Mouse (Mus musculus) hindbrain, embryonic 16.5 days (tissue): ENCODE results near the gene Olfr1118. TPM values are rescaled to one million over a fixed set of nuclear protein-coding genes. Genes with fewer than 3 reads are reported as not detected.
"Not testable (repeated sequence)": the region's sequence is repeated elsewhere in the genome, so short reads cannot be mapped to it uniquely, and the experiment has no call there.

Experiments
- ATAC-seq: fragments of 200-750 bp; cut with Nextera tagmentation; 2 replicates; pipeline ENCODE4 v1.8.0; 2017; ENCODE audit warnings: moderate TSS enrichment, moderate library complexity
- H3K27ac ChIP-seq: fragments of 300-500 bp; sonication (generic); 2 replicates; pipeline ENCODE4 v1.5.1; 2014; ENCODE audit warnings: low read depth, mild to moderate bottlenecking, control low read depth, low read length, moderate library complexity
- H3K27me3 ChIP-seq: fragments of 300-500 bp; sonication (generic); replicated peaks from 2 replicates; pipeline ENCODE4 v1.6.1; 2014; ENCODE audit warnings: low read length; ENCODE audit not compliant: control insufficient read depth, insufficient read depth
- H3K36me3 ChIP-seq: fragments of 300-500 bp; sonication (generic); 2 replicates; pipeline ENCODE4 v1.6.1; 2014; ENCODE audit warnings: mild to moderate bottlenecking, low read length, moderate library complexity, mixed read lengths; ENCODE audit not compliant: control insufficient read depth, insufficient read depth
- H3K4me1 ChIP-seq: fragments of 300-500 bp; sonication (generic); 2 replicates; pipeline ENCODE4 v1.6.1; 2014; ENCODE audit warnings: low read depth, low read length; ENCODE audit not compliant: control insufficient read depth, insufficient read depth
- H3K4me2 ChIP-seq: fragments of 300-500 bp; sonication (generic); 2 replicates; pipeline ENCODE4 v1.6.1; 2014; ENCODE audit warnings: mild to moderate bottlenecking, low read length, control low read depth, moderate library complexity
- H3K4me3 ChIP-seq: fragments of 300-500 bp; sonication (generic); 2 replicates; pipeline ENCODE4 v1.5.1; 2014; ENCODE audit warnings: mild to moderate bottlenecking, low read length, control low read depth, moderate library complexity
- H3K9ac ChIP-seq: fragments of 300-500 bp; sonication (generic); 2 replicates; pipeline ENCODE4 v1.6.1; 2014; ENCODE audit warnings: low read depth, mild to moderate bottlenecking, control low read depth, low read length, moderate library complexity
- H3K9me3 ChIP-seq: fragments of 300-500 bp; sonication (generic); 2 replicates; pipeline ENCODE4 v1.6.1; 2014; ENCODE audit warnings: mild to moderate bottlenecking, low read length, moderate library complexity; ENCODE audit not compliant: control insufficient read depth
- WGBS: fragments of 180-500 bp; shearing (Covaris S2); extraction: QIAGEN DNeasy Blood & Tissue Kit; methylation state at CpG from one replicate; pipeline ENCODE4 v1.1.7; 2014; 5-methylcytosine and 5-hydroxymethylcytosine counted together
- polyA plus RNA-seq: library from polyadenylated mRNA; unstranded; fragments of >200 nt; fragmentation: Nextera tagmentation; extraction: Ambion mirVana; gene quantifications from 2 replicates; pipeline ENCODE4 v1.2.1, GENCODE M21; 2015

Gene Olfr1118
- not detected in 2 replicates for polyA plus RNA-seq

- H3K4me1 ChIP-seq: no peaks in the 10 kb centered on the region
- H3K36me3 ChIP-seq: no peaks in the 10 kb centered on the region
- no peak for ATAC-seq
- H3K9ac ChIP-seq: no peak within 1 kb of the TSS
- no peak within 1 kb of the TSS for H3K4me2 ChIP-seq
- H3K27ac ChIP-seq: no peak within 1 kb of the TSS
- no peaks in the 10 kb centered on the region for H3K27me3 ChIP-seq
- H3K9me3 ChIP-seq: no peaks in the 10 kb centered on the region
- H3K4me3 ChIP-seq: no peak within 1 kb of the TSS
- WGBS: 76% methylated on average over 1 of the region's 1 CpGs
Observed at GRCm38 (mm10) chr2:87307281-87307680, at the start of gene Olfr1118. Gene Olfr1118 (plus strand): TSS chr2:87307581.

- H3K27ac ChIP-seq: no peak within 1 kb of the TSS
- no peaks in the 10 kb centered on the region for H3K9me3 ChIP-seq
- 76% methylated on average over 1 of the region's 1 CpGs for WGBS
- no peak within 1 kb of the TSS for H3K9ac ChIP-seq
- H3K4me2 ChIP-seq: no peak within 1 kb of the TSS
- no peak within 1 kb of the TSS for H3K4me3 ChIP-seq
- no peaks in the 10 kb centered on the region for H3K27me3 ChIP-seq
- H3K4me1 ChIP-seq: no peaks in the 10 kb centered on the region
- no peaks in the 10 kb centered on the region for H3K36me3 ChIP-seq
- ATAC-seq: no peak
Observed at GRCm38 (mm10) chr2:87267234-87267633, 40.1 kb upstream of the Olfr1118 start, which contains the start of gene Olfr1116. Gene Olfr1116 (plus strand): TSS chr2:87267534.

DNA sequence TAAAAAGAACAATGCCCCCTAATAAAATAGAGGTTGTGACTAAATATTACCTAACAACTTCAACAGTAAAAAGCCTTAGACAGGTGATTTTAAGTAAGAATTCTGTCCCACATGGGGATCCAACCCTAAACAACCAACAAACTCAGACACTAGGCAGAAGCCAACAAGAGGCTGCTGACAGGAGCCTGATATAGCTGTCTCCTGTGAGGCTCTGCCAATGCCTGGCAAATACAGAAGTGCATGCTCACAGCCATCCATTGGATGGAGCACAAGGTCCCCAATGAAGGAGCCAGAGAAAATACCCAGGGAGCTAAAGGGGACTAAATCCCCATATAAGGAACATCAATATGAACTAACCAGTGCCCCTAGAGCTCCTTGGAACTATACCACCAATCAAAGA lies 13.4 kb upstream of the Olfr1118 start:
- not testable (repeated sequence) for H3K4me3 ChIP-seq, H3K27ac ChIP-seq, H3K4me2 ChIP-seq, H3K4me1 ChIP-seq, H3K36me3 ChIP-seq, H3K9me3 ChIP-seq, H3K27me3 ChIP-seq, H3K9ac ChIP-seq, ATAC-seq

- no peak within 1 kb of the TSS for H3K27ac ChIP-seq
- H3K4me3 ChIP-seq: no peak within 1 kb of the TSS
- H3K9me3 ChIP-seq: no peaks in the 10 kb centered on the region
- 66% methylated on average over 2 of the region's 2 CpGs for WGBS
- H3K27me3 ChIP-seq: no peaks in the 10 kb centered on the region
- ATAC-seq: no peak
- H3K4me2 ChIP-seq: no peak within 1 kb of the TSS
- H3K36me3 ChIP-seq: no peaks in the 10 kb centered on the region
- no peaks in the 10 kb centered on the region for H3K4me1 ChIP-seq
- no peak within 1 kb of the TSS for H3K9ac ChIP-seq
Observed at GRCm38 (mm10) chr2:87354515-87354914, 47.1 kb downstream of the Olfr1118 start, which contains the start of gene Olfr1120. Gene Olfr1120 (plus strand): TSS chr2:87354815.

- H3K27me3 ChIP-seq, H3K27ac ChIP-seq: not testable (repeated sequence)
Observed at GRCm38 (mm10) chr2:87360121-87360520, 52.7 kb downstream of the Olfr1118 start.

More at GRCm38 (mm10) chr2:87360121-87360520, 52.7 kb downstream of the Olfr1118 start:
- not testable (repeated sequence) for H3K36me3 ChIP-seq, H3K9ac ChIP-seq, ATAC-seq, H3K4me2 ChIP-seq, H3K4me1 ChIP-seq, H3K4me3 ChIP-seq, H3K9me3 ChIP-seq
- 92% methylated on average over 2 of the region's 2 CpGs for WGBS

Other genes with a start within 250 kb of the Olfr1118 start
- not detected in 2 replicates for gene Olfr1107, start 231.8 kb upstream of the Olfr1118 start, polyA plus RNA-seq
- gene Olfr1109, start 211.6 kb upstream of the Olfr1118 start, polyA plus RNA-seq: not detected in 2 replicates
- not detected in 2 replicates for gene Olfr259, start 193.0 kb upstream of the Olfr1118 start, polyA plus RNA-seq
- not detected in 2 replicates for gene Olfr1110, start 167.3 kb upstream of the Olfr1118 start, polyA plus RNA-seq
- not detected in 2 replicates for gene Olfr1111, start 155.0 kb upstream of the Olfr1118 start, polyA plus RNA-seq
- not detected in 2 replicates for gene Olfr1112, start 119.8 kb upstream of the Olfr1118 start, polyA plus RNA-seq
- gene Olfr1113, start 98.6 kb upstream of the Olfr1118 start, polyA plus RNA-seq: not detected in 2 replicates
- gene Olfr1115, start 59.6 kb upstream of the Olfr1118 start, polyA plus RNA-seq: not detected in 2 replicates
- not detected in 2 replicates for gene Olfr1116, start 40.0 kb upstream of the Olfr1118 start, polyA plus RNA-seq
- not detected in 2 replicates for gene Olfr1120, start 47.2 kb downstream of the Olfr1118 start, polyA plus RNA-seq
- not detected in 2 replicates for gene Olfr1121, start 62.3 kb downstream of the Olfr1118 start, polyA plus RNA-seq
- gene Olfr1122, start 78.3 kb downstream of the Olfr1118 start, polyA plus RNA-seq: not detected in 2 replicates
- not detected in 2 replicates for gene Olfr1123, start 109.1 kb downstream of the Olfr1118 start, polyA plus RNA-seq
- not detected in 2 replicates for gene Olfr1124, start 122.7 kb downstream of the Olfr1118 start, polyA plus RNA-seq
- not detected in 2 replicates for gene Olfr1126, start 146.4 kb downstream of the Olfr1118 start, polyA plus RNA-seq
- not detected in 2 replicates for gene Pramel7, start 189.5 kb downstream of the Olfr1118 start, polyA plus RNA-seq
- not detected in 2 replicates for gene Pramel6, start 199.0 kb downstream of the Olfr1118 start, polyA plus RNA-seq
- not detected in 2 replicates for gene Olfr153, start 224.2 kb downstream of the Olfr1118 start, polyA plus RNA-seq
- not detected in 2 replicates for gene Olfr1128, start 238.0 kb downstream of the Olfr1118 start, polyA plus RNA-seq